ENCODE assay signal across 16 mouse cellular contexts in genomic region chr6:65137802-65138201, GRCm38 (mm10). TPM values are rescaled to one million over a fixed set of nuclear protein-coding genes. Genes with fewer than 3 reads are reported as not detected.
DNase-seq lines count a peak whose midpoint lies in the region; ATAC-seq and TF ChIP-seq lines count a peak whose summit lies in the region.
"Had no signal": no experiment of that assay in that cellular context is flagged by ENCODE, and none has a peak within 500 bp of the region (broad histone marks: within the 10 kb centered on the region; RNA-seq: fewer than 3 reads in every experiment).

No protein-coding gene starts in this region.

- no peaks in the 10 kb centered on the region for H3K27me3 ChIP-seq in forebrain, embryonic 10.5 days (ENCODE audit: poor library complexity, severe bottlenecking)
- H3K27me3 ChIP-seq in forebrain, postnatal 0 days (ENCODE audit: insufficient read depth, low read length), result no peaks in the 10 kb centered on the region
- H3K27me3 ChIP-seq in forebrain, embryonic 11.5 days (ENCODE audit: control insufficient read depth, insufficient read depth, low read length), result no peaks in the 10 kb centered on the region
- H3K27me3 ChIP-seq in hindbrain, embryonic 16.5 days (replicated peaks; ENCODE audit: control insufficient read depth, insufficient read depth, low read length), result no peaks in the 10 kb centered on the region
- no peaks in the 10 kb centered on the region for H3K27me3 ChIP-seq in midbrain, embryonic 16.5 days (ENCODE audit: control insufficient read depth, insufficient read depth, low read depth, low read length)
- H3K27me3 ChIP-seq in intestine, embryonic 15.5 days (replicated peaks), result no peaks in the 10 kb centered on the region
- H3K27me3 ChIP-seq: heart, embryonic 15.5 days; limb, embryonic 15.5 days; neural tube, embryonic 12.5 days had no signal

- H3K9ac ChIP-seq in forebrain, postnatal 0 days, result no peak overlapping the region
- H3K9ac ChIP-seq in forebrain, embryonic 11.5 days (ENCODE audit: low read length), result no peak overlapping the region
- H3K9ac ChIP-seq in hindbrain, embryonic 16.5 days (ENCODE audit: low read depth, low read length), result no peak overlapping the region
- no peak overlapping the region for H3K9ac ChIP-seq in midbrain, embryonic 16.5 days (ENCODE audit: low read depth, low read length)
- H3K9ac ChIP-seq in intestine, embryonic 15.5 days, result no peak overlapping the region
- H3K9ac ChIP-seq: heart, embryonic 15.5 days; limb, embryonic 15.5 days; neural tube, embryonic 12.5 days had no signal

- TF ChIP-seq CTCF in forebrain, postnatal 0 days (IDR thresholded peaks at IDR 0.05; ENCODE audit: low read depth), result no peak

- H3K27ac ChIP-seq in forebrain, embryonic 10.5 days, result peak overlapping the region; percentile 40; the same call in 1 of the 2 replicates
- no peak overlapping the region for H3K27ac ChIP-seq in forebrain, postnatal 0 days (ENCODE audit: low read depth, low read length)
- H3K27ac ChIP-seq in forebrain, embryonic 11.5 days (ENCODE audit: low read depth, low read length), result peak overlapping the region; percentile 2; the same call in 1 of the 2 replicates
- no peak overlapping the region for H3K27ac ChIP-seq in hindbrain, embryonic 16.5 days (ENCODE audit: low read depth, low read length)
- peak overlapping the region; percentile 10; the same call in 1 of the 2 replicates for H3K27ac ChIP-seq in midbrain, embryonic 16.5 days (ENCODE audit: low read length)
- H3K27ac ChIP-seq in intestine, embryonic 15.5 days, result no peak overlapping the region
- H3K27ac ChIP-seq: heart, embryonic 15.5 days; limb, embryonic 15.5 days; neural tube, embryonic 12.5 days had no signal

- no peak for DNase-seq in forebrain, embryonic 10.5 days (ENCODE audit: extremely low spot score, low spot score)
- no peak for DNase-seq in forebrain, postnatal 0 days
- DNase-seq in forebrain, embryonic 11.5 days (ENCODE audit: low spot score), result no peak
- DNase-seq in kidney, postnatal 4 days, result no peak
- no peak for DNase-seq in left cerebral cortex, adult 8-10 months (ENCODE audit: low spot score in 2 of 2)
- DNase-seq: adrenal gland, postnatal 14 days; cerebellum, adult 11-12 months; embryo, embryonic 11 days; kidney, postnatal 14 days had no signal

- no peak overlapping the region for H3K4me2 ChIP-seq in forebrain, postnatal 0 days (ENCODE audit: low read depth)
- no peak overlapping the region for H3K4me2 ChIP-seq in forebrain, embryonic 11.5 days (ENCODE audit: low read depth, low read length, severe bottlenecking)
- H3K4me2 ChIP-seq in hindbrain, embryonic 16.5 days (ENCODE audit: low read length), result no peak overlapping the region
- H3K4me2 ChIP-seq in midbrain, embryonic 16.5 days (ENCODE audit: low read length), result no peak overlapping the region
- H3K4me2 ChIP-seq in intestine, embryonic 15.5 days (replicated peaks), result no peak overlapping the region
- H3K4me2 ChIP-seq: heart, embryonic 15.5 days; limb, embryonic 15.5 days; neural tube, embryonic 12.5 days had no signal

- H3K9me3 ChIP-seq in forebrain, embryonic 10.5 days, result no peaks in the 10 kb centered on the region
- H3K9me3 ChIP-seq in forebrain, postnatal 0 days (ENCODE audit: low read length), result no peaks in the 10 kb centered on the region
- H3K9me3 ChIP-seq in forebrain, embryonic 11.5 days (ENCODE audit: control insufficient read depth, low read length), result no peaks in the 10 kb centered on the region
- H3K9me3 ChIP-seq in hindbrain, embryonic 16.5 days (ENCODE audit: control insufficient read depth, low read length), result no peaks in the 10 kb centered on the region
- H3K9me3 ChIP-seq in midbrain, embryonic 16.5 days (replicated peaks; ENCODE audit: control insufficient read depth, low read length, poor library complexity, severe bottlenecking), result no peaks in the 10 kb centered on the region
- H3K9me3 ChIP-seq in intestine, embryonic 15.5 days, result no peaks in the 10 kb centered on the region
- H3K9me3 ChIP-seq: heart, embryonic 15.5 days; limb, embryonic 15.5 days; neural tube, embryonic 12.5 days had no signal

- no peaks in the 10 kb centered on the region for H3K36me3 ChIP-seq in forebrain, embryonic 10.5 days (replicated peaks)
- no peaks in the 10 kb centered on the region for H3K36me3 ChIP-seq in forebrain, postnatal 0 days (ENCODE audit: insufficient read depth)
- H3K36me3 ChIP-seq in forebrain, embryonic 11.5 days (ENCODE audit: control insufficient read depth, insufficient read depth, low read length), result no peaks in the 10 kb centered on the region
- no peaks in the 10 kb centered on the region for H3K36me3 ChIP-seq in hindbrain, embryonic 16.5 days (ENCODE audit: control insufficient read depth, insufficient read depth, low read length)
- H3K36me3 ChIP-seq in midbrain, embryonic 16.5 days (ENCODE audit: control insufficient read depth, insufficient read depth, low read length), result no peaks in the 10 kb centered on the region
- no peaks in the 10 kb centered on the region for H3K36me3 ChIP-seq in intestine, embryonic 15.5 days
- H3K36me3 ChIP-seq: heart, embryonic 15.5 days; limb, embryonic 15.5 days; neural tube, embryonic 12.5 days had no signal

- peaks cover 33% of the 10 kb centered on the region for H3K4me1 ChIP-seq in forebrain, embryonic 10.5 days
- no peaks in the 10 kb centered on the region for H3K4me1 ChIP-seq in forebrain, postnatal 0 days (ENCODE audit: insufficient read depth)
- H3K4me1 ChIP-seq in forebrain, embryonic 11.5 days (replicated peaks; ENCODE audit: control insufficient read depth, insufficient read depth, low read length), result peaks cover 4% of the 10 kb centered on the region
- no peaks in the 10 kb centered on the region for H3K4me1 ChIP-seq in hindbrain, embryonic 16.5 days (ENCODE audit: control insufficient read depth, insufficient read depth, low read depth, low read length)
- 0 out of 2 replicates have a peak, but pooled peaks cover 3% of the 10 kb centered on the region for H3K4me1 ChIP-seq in midbrain, embryonic 16.5 days (ENCODE audit: control insufficient read depth, insufficient read depth, low read length)
- H3K4me1 ChIP-seq in intestine, embryonic 15.5 days (replicated peaks), result no peaks in the 10 kb centered on the region
- H3K4me1 ChIP-seq: heart, embryonic 15.5 days; limb, embryonic 15.5 days had no signal

- ATAC-seq in forebrain, postnatal 0 days, result no peak
- ATAC-seq in forebrain, embryonic 11.5 days (replicated peaks; ENCODE audit: low FRiP score), result no peak
- ATAC-seq in hindbrain, embryonic 16.5 days, result 0 out of 2 replicates have a peak, but pooled peaks have one; percentile 40
- peak; percentile 49; the same call in 1 of the 2 replicates for ATAC-seq in midbrain, embryonic 16.5 days
- no peak for ATAC-seq in intestine, embryonic 15.5 days
- ATAC-seq: inflammation-experienced regulatory T-cells, adult 6 months had no signal

- no peak overlapping the region for H3K4me3 ChIP-seq in forebrain, embryonic 10.5 days
- H3K4me3 ChIP-seq in forebrain, postnatal 0 days (ENCODE audit: low read depth, low read length), result no peak overlapping the region
- no peak overlapping the region for H3K4me3 ChIP-seq in forebrain, embryonic 11.5 days (ENCODE audit: low read depth, low read length)
- no peak overlapping the region for H3K4me3 ChIP-seq in hindbrain, embryonic 16.5 days (ENCODE audit: low read length)
- no peak overlapping the region for H3K4me3 ChIP-seq in midbrain, embryonic 16.5 days (ENCODE audit: low read depth, low read length)
- H3K4me3 ChIP-seq in intestine, embryonic 15.5 days (replicated peaks), result no peak overlapping the region
- H3K4me3 ChIP-seq: heart, embryonic 15.5 days; limb, embryonic 15.5 days; neural tube, embryonic 12.5 days had no signal

- WGBS in forebrain, embryonic 10.5 days, result 69% methylated on average over 2 of the region's 2 CpGs
- WGBS in forebrain, postnatal 0 days, result 30% methylated on average over 2 of the region's 2 CpGs
- WGBS in forebrain, embryonic 11.5 days, result 50% methylated on average over 2 of the region's 2 CpGs
- WGBS in hindbrain, embryonic 16.5 days, result 23% methylated on average over 2 of the region's 2 CpGs
- WGBS in midbrain, embryonic 16.5 days, result 31% methylated on average over 2 of the region's 2 CpGs
- WGBS in intestine, embryonic 15.5 days, result 37% methylated on average over 2 of the region's 2 CpGs

RNA-seq across cellular contexts. Expression of gene Hpgds, which starts 6.9 kb away (rescaled TPM):
- polyA plus RNA-seq in forebrain, embryonic 10.5 days (2016; fragmentation: Nextera tagmentation; extraction: Ambion mirVana), result 2.4 and 4.0 TPM in 2 replicates
- 2.6 and 3.6 TPM in 2 replicates for total RNA-seq in forebrain, postnatal 0 days (2014; rRNA removed)
- 3.4 and 4.5 TPM in 2 replicates for polyA plus RNA-seq in forebrain, postnatal 0 days (2015; fragmentation: Nextera tagmentation; extraction: Ambion mirVana)
- polyA plus RNA-seq in forebrain, embryonic 11.5 days (2014; fragmentation: Nextera tagmentation; extraction: Ambion mirVana), result 4.8 and 5.1 TPM in 2 replicates
- 3.9 and 4.6 TPM in 2 replicates for polyA plus RNA-seq in hindbrain, embryonic 16.5 days (2015; fragmentation: Nextera tagmentation; extraction: Ambion mirVana)
- 3.2 and 3.7 TPM in 2 replicates for polyA plus RNA-seq in midbrain, embryonic 16.5 days (2015; fragmentation: Nextera tagmentation; extraction: Ambion mirVana)
- 5.6 and 7.0 TPM in 2 replicates for polyA plus RNA-seq in intestine, embryonic 15.5 days (2015; fragmentation: Nextera tagmentation; extraction: Ambion mirVana)
- 10 to 100 TPM in 2 of 4 experiments, 1 to 10 TPM in 2; 4.4 to 13.2 (median 9.6) TPM for total RNA-seq in left cerebral cortex, adult 8-10 months (2022)

Comparison
In these comparisons a context has a peak if more than half of its experiments do, and no peak if none do; other contexts are left out.
1. H3K27ac ChIP-seq: peak in forebrain, embryonic 10.5 days (single experiment), forebrain, embryonic 11.5 days (single experiment) and midbrain, embryonic 16.5 days (single experiment); none in forebrain, postnatal 0 days (single experiment), hindbrain, embryonic 16.5 days (single experiment) and intestine, embryonic 15.5 days (single experiment).
2. ATAC-seq: peak in hindbrain, embryonic 16.5 days (single experiment) and midbrain, embryonic 16.5 days (single experiment); none in forebrain, postnatal 0 days (single experiment), forebrain, embryonic 11.5 days (single experiment) and intestine, embryonic 15.5 days (single experiment).